Mouse (Mus musculus) thymus, adult 2 months (tissue): ENCODE results near the gene Misp. TPM values are rescaled to one million over a fixed set of nuclear protein-coding genes. Genes with fewer than 3 reads are reported as not detected.

Experiments used
- DNase-seq: peaks from one replicate; pipeline ENCODE4 v3.0.0; 2021
- H3K27ac ChIP-seq: fragments of 200-500 bp; 2 replicates; pipeline ENCODE4 v1.5.1; 2012; ENCODE audit warnings: low read length, control low read depth; ENCODE audit not compliant: control insufficient read depth, insufficient read depth
- H3K27me3 ChIP-seq: fragments of 200-500 bp; 2 replicates; pipeline ENCODE4 v1.6.1; 2012; ENCODE audit warnings: mild to moderate bottlenecking, low read length, moderate library complexity, mixed read lengths; ENCODE audit not compliant: control insufficient read depth, insufficient read depth
- H3K36me3 ChIP-seq: fragments of 200-500 bp; 2 replicates; pipeline ENCODE4 v1.6.1; 2012; ENCODE audit warnings: mild to moderate bottlenecking, low read length, moderate library complexity; ENCODE audit not compliant: control insufficient read depth, insufficient read depth
- H3K4me1 ChIP-seq: fragments of 200-500 bp; replicated peaks from 2 replicates; pipeline ENCODE4 v1.6.1; 2012; ENCODE audit warnings: low read length; ENCODE audit not compliant: control insufficient read depth, insufficient read depth
- H3K4me3 ChIP-seq: fragments of 200-500 bp; 2 replicates; pipeline ENCODE4 v1.5.1; 2012; ENCODE audit warnings: mild to moderate bottlenecking, low read length, control low read depth, moderate library complexity; ENCODE audit not compliant: control insufficient read depth, insufficient read depth
- CTCF ChIP-seq: fragments of 200-500 bp; IDR thresholded peaks from 2 replicates; pipeline ENCODE4 v1.5.1; 2012; ENCODE audit warnings: mild to moderate bottlenecking, control low read depth, low read length, moderate library complexity, borderline replicate concordance; ENCODE audit not compliant: control insufficient read depth, poor library complexity, insufficient read depth; ENCODE audit errors: extremely low read depth
- POLR2A ChIP-seq: fragments of 200-500 bp; IDR thresholded peaks from 2 replicates; pipeline ENCODE4 v1.6.1; 2012; ENCODE audit warnings: mild to moderate bottlenecking, low read length, control low read depth, moderate library complexity; ENCODE audit not compliant: control insufficient read depth, poor library complexity, insufficient read depth; ENCODE audit errors: extremely low read depth
- WGBS: fragments of 180-500 bp; shearing (Covaris S2); methylation state at CpG from one replicate; pipeline ENCODE4 v1.1.7; 2018; 5-methylcytosine and 5-hydroxymethylcytosine counted together
- polyA plus RNA-seq: library from polyadenylated mRNA; depleted of rRNA; stranded (reverse); fragments of >200 nt; gene quantifications from 2 replicates; pipeline ENCODE4 v1.2.3, GENCODE M21; 2012

Gene Misp
- polyA plus RNA-seq, 1 experiment, result 6.8 TPM

DNA sequence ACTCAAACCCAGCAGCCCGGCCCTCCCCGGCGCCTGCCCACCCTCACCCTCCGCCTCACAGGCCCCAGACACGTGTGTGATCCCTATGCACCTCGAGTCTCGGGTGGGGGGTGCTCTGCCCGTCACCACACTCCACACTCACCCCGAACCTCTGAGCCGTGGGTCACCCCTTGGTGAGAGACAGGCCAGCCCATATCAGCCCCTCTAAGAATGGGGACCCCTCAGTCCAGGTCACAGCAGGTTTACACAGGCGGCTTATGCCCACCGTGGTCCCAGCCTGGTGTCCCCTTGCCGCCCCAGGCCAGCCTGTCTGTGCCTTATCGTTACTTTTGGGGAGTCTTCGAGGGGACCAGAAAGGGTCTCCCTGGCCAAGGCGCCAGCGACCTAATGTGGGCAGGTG, 1.2 kb upstream of the Misp start:
- 97% methylated on average over 17 of the region's 17 CpGs for WGBS
- H3K27ac ChIP-seq, result no peak overlapping the region
- no peak for DNase-seq
- H3K4me3 ChIP-seq, result no peak overlapping the region
- TF ChIP-seq CTCF, result no peak
- TF ChIP-seq POLR2A, result no peak
- peaks cover 7% of the 10 kb centered on the region; the same call in 1 of the 2 replicates for H3K4me1 ChIP-seq
- peaks cover 8% of the 10 kb centered on the region for H3K36me3 ChIP-seq
- H3K27me3 ChIP-seq, result no peaks in the 10 kb centered on the region

DNA sequence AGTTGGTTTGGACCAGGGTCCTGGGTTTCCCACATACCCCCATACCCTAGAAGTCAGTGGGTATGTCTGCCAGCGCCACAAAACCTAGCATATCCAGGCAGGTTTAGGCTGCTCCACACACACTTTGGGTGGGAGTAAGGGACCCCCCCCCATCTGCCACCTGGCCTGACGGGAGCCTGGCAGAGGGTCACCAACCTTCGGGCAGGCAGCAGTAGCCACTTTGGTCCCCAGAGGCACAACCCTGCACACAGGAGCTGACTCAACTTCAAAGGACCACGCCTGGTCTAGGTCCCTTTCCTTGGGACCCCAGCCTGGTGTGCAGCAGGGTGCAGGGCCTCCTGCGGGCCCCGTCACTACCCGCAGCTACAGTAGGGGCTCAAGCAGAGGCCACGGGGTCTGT, 512 bp upstream of the Misp start:
- H3K4me1 ChIP-seq, result peaks cover 7% of the 10 kb centered on the region; the same call in 1 of the 2 replicates
- no peak overlapping the region for H3K27ac ChIP-seq
- no peak for DNase-seq
- H3K27me3 ChIP-seq, result no peaks in the 10 kb centered on the region
- H3K36me3 ChIP-seq, result peaks cover 8% of the 10 kb centered on the region
- 89% methylated on average over 8 of the region's 8 CpGs for WGBS
- TF ChIP-seq POLR2A, result no peak
- TF ChIP-seq CTCF, result no peak
- H3K4me3 ChIP-seq, result no peak overlapping the region

DNA sequence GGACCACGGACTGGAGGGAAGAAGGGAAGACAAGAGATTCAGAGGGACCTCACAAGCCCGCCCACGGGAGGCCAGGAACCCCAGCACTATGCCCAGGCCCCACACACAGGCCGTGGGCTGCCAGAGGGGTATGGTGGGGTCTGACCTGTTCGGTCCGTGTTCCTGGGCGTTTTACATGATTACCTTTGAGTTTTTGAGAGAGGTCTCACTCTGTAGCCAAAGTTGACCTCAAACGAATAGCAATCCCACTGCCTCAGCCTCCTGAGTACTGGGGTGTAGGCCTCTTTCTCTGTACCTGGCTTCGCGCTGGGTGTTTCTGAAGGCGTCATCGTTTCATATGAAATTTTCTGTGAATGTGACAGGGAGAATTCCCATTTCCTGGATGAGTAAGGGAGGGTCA, 942 bp downstream of the Misp start:
- WGBS, result 96% methylated on average over 12 of the region's 12 CpGs

DNA sequence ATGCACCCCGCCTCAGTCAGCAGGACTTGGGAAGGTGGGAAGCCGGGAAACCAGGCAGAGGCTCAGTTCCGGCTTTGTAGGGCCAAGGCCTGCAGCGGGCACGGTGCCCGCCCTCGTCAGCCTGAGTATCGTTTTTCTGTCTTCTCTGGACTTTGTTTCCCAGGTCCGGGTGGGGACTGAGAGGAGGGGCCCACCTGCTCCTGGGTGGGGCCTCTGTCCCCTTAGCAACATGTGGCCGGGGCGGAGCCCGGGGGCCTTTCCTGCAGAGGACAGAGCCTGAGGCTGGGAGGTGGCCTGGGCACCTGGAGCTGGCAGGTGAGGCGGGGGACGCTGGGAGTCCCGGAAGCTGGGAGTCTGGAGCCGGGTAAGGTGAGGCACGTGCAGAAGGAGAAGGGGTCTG, 1.6 kb downstream of the Misp start:
- no peak overlapping the region for H3K4me3 ChIP-seq
- H3K36me3 ChIP-seq, result peaks cover 8% of the 10 kb centered on the region
- no peak for DNase-seq
- WGBS, result 93% methylated on average over 17 of the region's 17 CpGs
- H3K4me1 ChIP-seq, result 0 out of 2 replicates have a peak, but pooled peaks cover 5% of the 10 kb centered on the region
- no peaks in the 10 kb centered on the region for H3K27me3 ChIP-seq
- TF ChIP-seq POLR2A (no peak), CTCF (no peak)
- H3K27ac ChIP-seq, result no peak overlapping the region

More for the DNA sequence above, 942 bp downstream of the Misp start:
- Histone ChIP-seq H3K4me3 (no peak overlapping the region), H3K27ac (no peak overlapping the region), H3K4me1 (0 out of 2 replicates have a peak, but pooled peaks cover 5% of the 10 kb centered on the region), H3K36me3 (peaks cover 8% of the 10 kb centered on the region), H3K27me3 (no peaks in the 10 kb centered on the region)
- TF ChIP-seq CTCF, result no peak
- no peak for TF ChIP-seq POLR2A
- no peak for DNase-seq

DNA sequence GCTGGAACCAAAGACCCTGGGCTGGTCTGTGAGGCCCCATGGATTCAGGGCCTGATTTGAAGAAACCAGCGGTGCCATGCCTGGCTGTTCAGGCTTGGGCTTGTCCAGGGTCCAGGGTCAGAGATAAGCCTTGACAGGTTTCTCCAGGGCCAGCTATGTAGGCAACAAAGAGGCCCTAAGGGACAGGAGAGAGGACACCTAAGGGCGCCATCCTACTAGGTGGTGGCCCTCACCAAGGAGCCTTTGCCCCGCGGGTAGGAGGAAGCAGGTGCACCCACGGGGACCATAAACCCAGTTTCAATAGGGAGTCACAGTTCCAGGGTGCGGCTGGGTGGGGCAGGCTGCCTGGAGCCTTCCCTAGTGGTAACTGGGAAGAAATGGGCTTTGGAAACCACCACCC, 2.2 kb downstream of the Misp start:
- no peak overlapping the region for H3K4me3 ChIP-seq

DNA sequence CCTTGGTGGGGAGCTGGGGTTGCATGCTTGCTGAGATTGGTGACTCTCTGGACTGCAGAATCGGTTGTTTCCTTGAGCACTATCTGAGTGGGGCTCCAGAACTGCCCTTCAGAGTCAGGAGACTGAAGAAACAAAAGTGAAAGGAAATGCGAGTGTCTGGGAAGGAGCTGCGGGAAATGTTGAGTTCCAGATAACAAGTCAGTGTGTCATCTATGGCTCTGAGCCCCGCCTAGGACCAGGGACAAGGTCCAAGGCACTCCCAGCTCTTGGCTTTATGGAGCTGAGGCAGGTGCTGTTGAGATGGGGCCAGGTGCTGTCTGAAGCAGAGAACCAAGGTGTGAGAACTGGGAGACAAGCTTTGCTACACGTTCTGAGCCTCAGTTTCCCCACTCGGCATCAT, 3.6 kb downstream of the Misp start:
- H3K4me1 ChIP-seq, result 0 out of 2 replicates have a peak, but pooled peaks cover 5% of the 10 kb centered on the region
- 41% methylated on average over 6 of the region's 6 CpGs for WGBS
- no peaks in the 10 kb centered on the region for H3K27me3 ChIP-seq
- no peak overlapping the region for H3K4me3 ChIP-seq
- H3K27ac ChIP-seq, result no peak overlapping the region
- no peak for DNase-seq
- H3K36me3 ChIP-seq, result peaks cover 3% of the 10 kb centered on the region
- TF ChIP-seq CTCF, result no peak
- TF ChIP-seq POLR2A, result no peak

More for the DNA sequence above, 2.2 kb downstream of the Misp start:
- 47% methylated on average over 6 of the region's 6 CpGs for WGBS
- H3K4me1 ChIP-seq, result 0 out of 2 replicates have a peak, but pooled peaks cover 5% of the 10 kb centered on the region
- TF ChIP-seq POLR2A (no peak), CTCF (no peak)
- H3K27me3 ChIP-seq, result no peaks in the 10 kb centered on the region
- peaks cover 8% of the 10 kb centered on the region for H3K36me3 ChIP-seq
- no peak for DNase-seq
- no peak overlapping the region for H3K27ac ChIP-seq

DNA sequence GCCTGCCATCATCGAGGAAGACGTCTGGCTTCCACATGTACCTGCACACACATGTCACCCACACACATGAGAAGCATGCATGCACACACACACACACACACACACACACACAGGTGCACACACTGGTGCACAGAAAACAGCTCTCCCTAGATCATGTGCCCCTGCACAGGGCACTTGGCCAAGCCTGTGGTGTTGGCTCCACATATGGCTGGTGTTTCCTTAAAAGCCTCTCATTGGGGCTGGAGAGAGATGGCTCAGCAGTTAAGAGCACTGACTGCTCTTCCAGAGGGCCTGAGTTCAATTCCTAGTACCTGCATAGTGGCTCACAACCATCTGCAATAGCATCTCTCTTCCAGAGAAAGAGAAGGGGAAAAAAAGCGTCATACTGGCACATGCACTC, 10.8 kb downstream of the Misp start:
- WGBS, result 37% methylated on average over 3 of the region's 3 CpGs
- TF ChIP-seq CTCF (no peak), POLR2A (no peak)
- Histone ChIP-seq H3K4me1 (peaks cover 25% of the 10 kb centered on the region), H3K36me3 (no peaks in the 10 kb centered on the region), H3K27me3 (no peaks in the 10 kb centered on the region), H3K4me3 (no peak overlapping the region), H3K27ac (no peak overlapping the region)
- DNase-seq, result no peak
